Mouse (Mus musculus) forebrain, embryonic 14.5 days (tissue): ENCODE measurements at regions not wholly inside any gene's neighbourhood (a gene's known extent, or its start where the extent isn't known, plus 50 kb on each side); places are given as distances from the start of the nearest gene placed in this dataset.
A peak's percentile ranks its signal among the peaks of the same experiment; 100 is the strongest.

Source experiments
- ATAC-seq: fragments of 200-750 bp; cut with Nextera tagmentation; 2 replicates; pipeline ENCODE4 v1.8.0; 2017; ENCODE audit warnings: mild to moderate bottlenecking, moderate library complexity
- DNase-seq: peaks from one replicate; pipeline ENCODE4 v3.0.0-alpha.2; 2015; ENCODE audit warnings: low spot score
- H3K27ac ChIP-seq: fragments of 300-500 bp; sonication (generic); 2 replicates; pipeline ENCODE4 v1.5.1; 2014; ENCODE audit warnings: low read depth, mild to moderate bottlenecking, control low read depth, low read length, moderate library complexity
- H3K27me3 ChIP-seq: fragments of 300-500 bp; sonication (generic); replicated peaks from 2 replicates; pipeline ENCODE4 v1.6.1; 2014; ENCODE audit warnings: low read length, control low read depth, mixed read lengths; ENCODE audit not compliant: control insufficient read depth, insufficient read depth
- H3K36me3 ChIP-seq: fragments of 300-500 bp; sonication (generic); 2 replicates; pipeline ENCODE4 v1.6.1; 2014; ENCODE audit warnings: low read length, control low read depth; ENCODE audit not compliant: control insufficient read depth, insufficient read depth
- H3K4me1 ChIP-seq: fragments of 300-500 bp; sonication (generic); 2 replicates; pipeline ENCODE4 v1.6.1; 2014; ENCODE audit warnings: antibody characterized with exemption, low read length, control low read depth; ENCODE audit not compliant: control insufficient read depth, insufficient read depth
- H3K4me2 ChIP-seq: fragments of 300-500 bp; sonication (generic); 2 replicates; pipeline ENCODE4 v1.6.1; 2014; ENCODE audit warnings: mild to moderate bottlenecking, control low read depth, low read length
- H3K4me3 ChIP-seq: fragments of 300-500 bp; sonication (generic); 2 replicates; pipeline ENCODE4 v1.5.1; 2014; ENCODE audit warnings: low read depth, low read length, control low read depth
- H3K9ac ChIP-seq: fragments of 300-500 bp; sonication (generic); 2 replicates; pipeline ENCODE4 v1.6.1; 2014; ENCODE audit warnings: mild to moderate bottlenecking, low read length, control low read depth, moderate library complexity
- H3K9me3 ChIP-seq: fragments of 300-500 bp; sonication (generic); replicated peaks from 2 replicates; pipeline ENCODE4 v1.6.1; 2016; ENCODE audit warnings: low read length, control low read depth, mixed read lengths; ENCODE audit not compliant: control insufficient read depth
- WGBS: fragments of 180-500 bp; shearing (Covaris S2); extraction: QIAGEN DNeasy Blood & Tissue Kit; methylation state at CpG from one replicate; pipeline ENCODE4 v1.1.7; 2014; 5-methylcytosine and 5-hydroxymethylcytosine counted together

DNA sequence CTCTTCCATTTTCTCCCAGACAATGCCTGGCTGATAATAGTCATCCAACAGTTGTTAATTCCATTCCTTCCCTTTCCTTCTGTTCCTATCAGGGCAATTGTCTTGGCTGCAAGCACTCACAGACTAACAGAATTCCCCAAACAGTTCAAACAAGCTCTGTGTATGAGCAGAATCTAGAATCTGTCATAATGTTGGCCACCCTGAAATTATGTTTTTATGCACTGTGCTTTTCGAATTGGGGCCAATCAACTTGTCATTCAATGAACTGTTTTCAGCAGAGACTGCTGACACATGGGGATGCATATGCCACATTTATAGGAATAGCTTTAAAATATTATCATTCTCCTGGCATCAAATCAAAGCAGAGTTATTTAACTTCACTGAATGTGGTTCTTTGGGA is 235.8 kb upstream of the Tmtc4 start:
- 66% methylated on average over 1 of the region's 1 CpGs for WGBS
- Histone ChIP-seq H3K4me1 (no peaks in the 10 kb centered on the region), H3K9ac (no peak overlapping the region), H3K4me3 (no peak overlapping the region), H3K9me3 (no peaks in the 10 kb centered on the region), H3K27ac (no peak overlapping the region), H3K27me3 (no peaks in the 10 kb centered on the region), H3K4me2 (no peak overlapping the region), H3K36me3 (no peaks in the 10 kb centered on the region)
- DNase-seq (peak; percentile 68), ATAC-seq (peak; percentile 57; the same call in 1 of the 2 replicates)

- Histone ChIP-seq H3K4me1 (no peaks in the 10 kb centered on the region), H3K4me3 (no peak overlapping the region), H3K4me2 (no peak overlapping the region), H3K9me3 (no peaks in the 10 kb centered on the region), H3K36me3 (no peaks in the 10 kb centered on the region), H3K9ac (no peak overlapping the region), H3K27ac (no peak overlapping the region), H3K27me3 (no peaks in the 10 kb centered on the region)
- ATAC-seq (no peak), DNase-seq (no peak)
- WGBS = 89% methylated on average over 3 of the region's 3 CpGs
Measured at GRCm38 (mm10) chr14:123210241-123210640, 226.4 kb upstream of the Tmtc4 start.

DNA sequence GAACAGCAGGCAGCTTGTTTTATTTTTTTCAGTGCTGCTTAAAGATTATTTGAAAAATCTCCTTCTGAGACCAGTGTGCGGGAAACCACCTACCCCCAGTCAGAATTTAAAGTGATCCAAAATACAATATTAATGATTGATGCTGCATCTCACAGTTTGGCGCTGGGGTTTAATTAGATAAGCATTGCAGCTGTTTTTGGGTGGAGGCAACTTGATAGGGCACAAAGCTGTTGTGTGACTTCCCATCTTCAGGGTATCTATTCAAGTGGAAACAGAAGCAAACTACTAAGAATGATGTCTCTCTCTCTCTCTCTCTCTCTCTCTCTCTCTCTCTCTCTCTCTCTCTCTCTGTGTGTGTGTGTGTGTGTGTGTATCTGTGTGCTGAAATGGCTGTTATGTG is 219.0 kb upstream of the Tmtc4 start:
- Histone ChIP-seq H3K36me3 (no peaks in the 10 kb centered on the region), H3K9me3 (no peaks in the 10 kb centered on the region), H3K4me1 (peaks cover 14% of the 10 kb centered on the region), H3K9ac (no peak overlapping the region), H3K27me3 (no peaks in the 10 kb centered on the region), H3K4me2 (no peak overlapping the region), H3K4me3 (no peak overlapping the region), H3K27ac (0 out of 2 replicates have a peak overlapping the region, but pooled peaks have one; percentile 14)
- ATAC-seq (no peak), DNase-seq (peak; percentile 28)
- WGBS = 62% methylated on average over 2 of the region's 2 CpGs

DNA sequence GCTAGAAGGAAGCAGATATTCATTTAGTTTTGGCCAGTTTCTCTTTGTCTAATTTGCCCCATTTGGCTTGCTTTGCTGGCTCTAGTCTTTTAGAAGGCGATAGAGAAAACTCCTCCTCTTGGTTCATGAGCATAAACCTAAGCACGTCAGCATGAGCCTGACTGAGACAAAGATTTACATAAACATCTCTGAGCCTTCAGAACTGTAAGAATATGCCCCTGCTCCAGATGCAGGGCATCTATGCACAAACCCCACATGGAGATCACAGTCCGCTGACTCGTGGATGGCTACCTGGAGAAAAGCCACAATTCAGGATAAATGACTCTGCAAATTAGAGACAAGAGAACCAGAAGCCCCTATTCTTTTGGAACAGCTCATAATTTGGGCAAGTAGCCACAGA is 218.5 kb upstream of the Tmtc4 start:
- no peak overlapping the region for H3K9ac ChIP-seq
- H3K9me3 ChIP-seq = no peaks in the 10 kb centered on the region
- no peak for DNase-seq
- H3K27ac ChIP-seq = peak overlapping the region; percentile 21
- peaks cover 14% of the 10 kb centered on the region for H3K4me1 ChIP-seq
- H3K36me3 ChIP-seq = no peaks in the 10 kb centered on the region
- no peaks in the 10 kb centered on the region for H3K27me3 ChIP-seq
- 26% methylated on average over 4 of the region's 4 CpGs for WGBS
- peak; percentile 27; the same call in 1 of the 2 replicates for ATAC-seq
- H3K4me3 ChIP-seq = no peak overlapping the region; the same call in 1 of the 2 replicates
- peak overlapping the region; percentile 16; the same call in 1 of the 2 replicates for H3K4me2 ChIP-seq

DNA sequence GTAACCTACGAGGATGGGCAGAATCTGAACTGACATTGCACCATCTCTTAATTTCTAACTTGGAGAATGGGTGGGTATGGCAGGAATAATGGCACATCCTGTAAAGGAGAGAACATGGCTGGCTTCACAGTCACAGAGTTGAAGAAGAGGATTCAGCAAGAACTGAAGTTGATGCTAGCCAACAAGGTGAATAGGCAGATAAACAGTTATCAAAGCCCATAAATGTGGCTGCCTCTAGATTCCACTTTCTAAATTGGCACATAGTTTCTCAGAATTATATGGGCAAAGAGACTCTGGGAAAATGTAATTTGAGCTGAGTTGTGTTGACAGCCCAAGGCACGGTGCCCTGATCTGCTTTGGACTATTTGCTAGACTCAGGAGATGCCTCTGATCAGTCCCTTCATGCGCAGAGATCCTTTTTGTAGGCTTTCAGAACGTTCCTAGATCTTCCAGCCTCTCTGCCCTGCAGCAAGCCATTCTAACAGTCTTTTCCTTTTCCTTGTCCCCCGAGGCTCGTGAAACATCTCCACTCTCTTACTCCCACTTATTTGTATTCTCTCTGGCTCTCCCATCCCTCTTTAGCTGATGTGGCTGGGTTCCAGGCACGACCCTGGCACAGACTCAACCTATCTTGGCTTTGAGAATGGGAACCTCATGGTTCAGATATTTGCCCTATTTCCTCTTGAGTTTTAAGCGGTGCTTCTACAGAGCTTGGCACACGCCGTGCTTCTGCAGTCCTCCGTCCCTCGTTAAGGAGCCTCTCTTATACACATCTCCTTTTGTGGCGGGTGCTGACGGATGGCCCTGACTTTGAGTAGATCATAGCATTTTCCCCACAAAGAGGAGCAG is 217.8 kb upstream of the Tmtc4 start:
- peak overlapping the region; percentile 21; the same call in 1 of the 2 replicates for H3K27ac ChIP-seq
- peak overlapping the region; percentile 16; the same call in 1 of the 2 replicates for H3K4me2 ChIP-seq
- 27% methylated on average over 14 of the region's 14 CpGs for WGBS
- H3K4me1 ChIP-seq = peaks cover 14% of the 10 kb centered on the region
- no peaks in the 10 kb centered on the region for H3K27me3 ChIP-seq
- H3K36me3 ChIP-seq = no peaks in the 10 kb centered on the region
- H3K9me3 ChIP-seq = no peaks in the 10 kb centered on the region
- no peak overlapping the region for H3K9ac ChIP-seq
- no peak overlapping the region; the same call in 1 of the 2 replicates for H3K4me3 ChIP-seq
- ATAC-seq (peak; percentile 85), DNase-seq (peak; percentile 85)

GRCm38 (mm10) chr14:123199111-123199510 is 215.3 kb upstream of the Tmtc4 start:
- H3K27ac ChIP-seq = peak overlapping the region; percentile 44; the same call in 1 of the 2 replicates
- DNase-seq (peak; percentile 49), ATAC-seq (no peak)
- no peaks in the 10 kb centered on the region for H3K9me3 ChIP-seq
- no peaks in the 10 kb centered on the region for H3K27me3 ChIP-seq
- H3K36me3 ChIP-seq = no peaks in the 10 kb centered on the region
- H3K9ac ChIP-seq = no peak overlapping the region
- 24% methylated on average over 3 of the region's 3 CpGs for WGBS
- peaks cover 14% of the 10 kb centered on the region for H3K4me1 ChIP-seq
- H3K4me2 ChIP-seq = no peak overlapping the region
- H3K4me3 ChIP-seq = no peak overlapping the region

DNA sequence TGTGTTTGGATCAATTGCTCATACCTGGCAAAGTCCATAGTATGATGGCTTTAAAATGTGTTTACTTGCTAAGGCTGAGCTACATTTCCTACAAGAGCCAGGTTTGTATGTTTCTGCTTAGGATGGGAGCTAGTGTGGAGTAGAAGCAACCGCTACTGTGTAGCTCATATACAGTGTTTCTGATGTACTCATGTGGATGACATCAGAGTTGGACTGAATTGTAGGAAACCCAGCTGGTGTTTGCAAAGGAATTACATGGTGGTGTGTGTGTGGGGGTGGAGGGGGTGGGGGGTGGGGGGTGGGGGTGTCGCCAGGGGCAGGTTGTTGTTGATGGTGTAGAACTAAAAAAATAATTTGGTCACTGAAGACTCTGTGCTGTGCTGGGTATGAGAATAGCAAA is 208.7 kb upstream of the Tmtc4 start:
- peak; percentile 54; the same call in 1 of the 2 replicates for ATAC-seq
- no peaks in the 10 kb centered on the region for H3K9me3 ChIP-seq
- 67% methylated on average over 2 of the region's 2 CpGs for WGBS
- H3K36me3 ChIP-seq = no peaks in the 10 kb centered on the region
- no peaks in the 10 kb centered on the region for H3K27me3 ChIP-seq
- H3K4me1 ChIP-seq = no peaks in the 10 kb centered on the region
- H3K27ac ChIP-seq = no peak overlapping the region
- peak; percentile 42 for DNase-seq
- H3K9ac ChIP-seq = no peak overlapping the region
- no peak overlapping the region for H3K4me2 ChIP-seq
- H3K4me3 ChIP-seq = no peak overlapping the region

- H3K4me1 ChIP-seq = peaks cover 2% of the 10 kb centered on the region; the same call in 1 of the 2 replicates
- no peaks in the 10 kb centered on the region for H3K9me3 ChIP-seq
- H3K9ac ChIP-seq = no peak overlapping the region
- H3K4me3 ChIP-seq = no peak overlapping the region
- no peak overlapping the region for H3K4me2 ChIP-seq
- H3K27ac ChIP-seq = no peak overlapping the region
- DNase-seq = no peak
- H3K27me3 ChIP-seq = no peaks in the 10 kb centered on the region
- no peak for ATAC-seq
- H3K36me3 ChIP-seq = no peaks in the 10 kb centered on the region
Measured at GRCm38 (mm10) chr14:123190729-123191128, 206.9 kb upstream of the Tmtc4 start.
